Mouse (Mus musculus) small intestine, adult 2 months (tissue): ENCODE measurements around the gene Mpv17l2.

ENCODE experiments used
- CTCF ChIP-seq: fragments of 200-500 bp; IDR thresholded peaks from 2 replicates; pipeline ENCODE4 v1.5.1; 2012; ENCODE audit warnings: low read depth, mild to moderate bottlenecking, control low read depth, inconsistent platforms, low read length, moderate library complexity, mixed read lengths; ENCODE audit not compliant: insufficient replicate concordance, insufficient read length; ENCODE audit errors: extremely low read depth
- POLR2A ChIP-seq: fragments of 200-500 bp; IDR thresholded peaks from 2 replicates; pipeline ENCODE4 v1.6.1; 2012; ENCODE audit warnings: low read depth, mild to moderate bottlenecking, control low read depth, inconsistent platforms, low read length, moderate library complexity

GRCm38 (mm10) chr8:70791294-70791701, 30.6 kb upstream of the Mpv17l2 start:
- no peak for TF ChIP-seq CTCF
- no peak for TF ChIP-seq POLR2A
